16 mouse cellular contexts compared by ENCODE assay signal in the genomic region with DNA sequence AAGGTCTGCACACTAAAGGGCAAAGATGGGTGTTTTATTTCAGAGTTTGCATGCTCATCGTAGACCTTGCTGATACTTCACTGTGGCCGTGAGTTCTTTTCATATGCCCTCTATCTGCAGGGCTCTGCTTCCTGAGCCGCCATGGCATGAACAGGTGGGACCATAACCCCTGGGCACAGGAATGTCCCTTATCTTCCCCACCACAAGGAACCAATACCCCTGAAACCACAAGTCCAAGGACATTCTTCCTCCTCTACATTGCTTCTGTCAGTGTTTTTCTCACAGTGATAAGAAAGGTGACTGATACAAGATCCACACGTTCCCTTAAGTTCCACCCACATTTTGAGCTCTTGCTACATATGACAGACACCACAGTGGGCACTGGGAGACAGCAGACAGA. TPM values are rescaled to one million over a fixed set of nuclear protein-coding genes. Genes with fewer than 3 reads are reported as not detected.
"Had no signal": no experiment of that assay in that cellular context is flagged by ENCODE, and none has a peak within 500 bp of the region (broad histone marks: within the 10 kb centered on the region; RNA-seq: fewer than 3 reads in every experiment).

No protein-coding gene starts in this region.

- H3K4me2 ChIP-seq: neural tube, embryonic 15.5 days; stomach, embryonic 15.5 days had no signal

- H3K27ac ChIP-seq: neural tube, embryonic 15.5 days; stomach, embryonic 15.5 days; stomach, postnatal 0 days had no signal

- DNase-seq: retina, postnatal 1 day; right cerebral cortex, adult 18-20 months; right cerebral cortex, postnatal 14 days; right cerebral cortex, postnatal 25 days; right cerebral cortex, postnatal 4 days; spleen, adult 18-20 months; thymus, adult 18-20 months; thymus, adult 2 months; thymus, postnatal 14 days; thymus, postnatal 25 days; thymus, postnatal 36 days; thymus, postnatal 4 days had no signal

- H3K36me3 ChIP-seq: neural tube, embryonic 15.5 days; stomach, embryonic 15.5 days had no signal

- H3K27me3 ChIP-seq: neural tube, embryonic 15.5 days; stomach, embryonic 15.5 days had no signal

- H3K9me3 ChIP-seq: neural tube, embryonic 15.5 days; stomach, embryonic 15.5 days had no signal

- H3K9ac ChIP-seq: neural tube, embryonic 15.5 days; stomach, embryonic 15.5 days had no signal

- H3K4me3 ChIP-seq: neural tube, embryonic 15.5 days; stomach, embryonic 15.5 days had no signal

RNA-seq across cellular contexts. Expression of a gene that starts 3.0 kb away (rescaled TPM):
- total RNA-seq: neutrophil, adult 5-6 weeks had no signal
